Mouse (Mus musculus): Measurements from ENCODE around the gene Cyp11a1. TPM values are rescaled to one million over a fixed set of nuclear protein-coding genes. Genes with fewer than 3 reads are reported as not detected.
A peak's percentile ranks its signal among the peaks of the same experiment; 100 is the strongest.

The Cyp11a1 gene
- total RNA-seq, 1 experiment = 3.0 TPM

GRCm38 (mm10) chr9:57963998-57964395, 42.2 kb upstream of the Cyp11a1 start:
- DNase-seq (ENCODE audit: low read depth, low spot score) = no peak
- in situ Hi-C loops (cut with MboI; ENCODE audit: low sequenced_read_pairs in 2 of 2, unreplicated experiment in 2 of 2) = no loop called here
- H3K27ac ChIP-seq (ENCODE audit: insufficient read depth, low read depth, low read length, poor library complexity, severe bottlenecking) = no peak overlapping the region
- no peaks in the 10 kb centered on the region for H3K36me3 ChIP-seq (ENCODE audit: control insufficient read depth, insufficient read depth, low read length, poor library complexity, severe bottlenecking)
- H3K9me3 ChIP-seq (ENCODE audit: control insufficient read depth, insufficient read depth, low read depth, low read length) = no peaks in the 10 kb centered on the region
- no peak overlapping the region for H3K4me3 ChIP-seq (ENCODE audit: insufficient read depth in 1 of 2, low read depth in 1 of 2, low read length in 2 of 2, poor library complexity in 1 of 2, severe bottlenecking in 1 of 2)
- peaks cover 2% of the 10 kb centered on the region in 2 experiments; a peak in 2 of 4 replicates for H3K4me1 ChIP-seq (ENCODE audit: control insufficient read depth in 2 of 2, insufficient read depth in 2 of 2, low read length in 2 of 2, poor library complexity in 1 of 2)
- no peak overlapping the region for H3K9ac ChIP-seq (ENCODE audit: insufficient read depth, low read depth, low read length, poor library complexity, severe bottlenecking)
- TF ChIP-seq ZNF384 (IDR thresholded peaks at IDR 0.05; ENCODE audit: low read depth, low read length) (no peak), ZC3H11A (IDR thresholded peaks at IDR 0.05; ENCODE audit: borderline replicate concordance, low read depth, low read length) (no peak), CHD2 (IDR thresholded peaks at IDR 0.05; ENCODE audit: low read depth, low read length) (no peak), MAFK (IDR thresholded peaks at IDR 0.05; ENCODE audit: insufficient read depth, low read depth, low read length) (no peak)

DNA sequence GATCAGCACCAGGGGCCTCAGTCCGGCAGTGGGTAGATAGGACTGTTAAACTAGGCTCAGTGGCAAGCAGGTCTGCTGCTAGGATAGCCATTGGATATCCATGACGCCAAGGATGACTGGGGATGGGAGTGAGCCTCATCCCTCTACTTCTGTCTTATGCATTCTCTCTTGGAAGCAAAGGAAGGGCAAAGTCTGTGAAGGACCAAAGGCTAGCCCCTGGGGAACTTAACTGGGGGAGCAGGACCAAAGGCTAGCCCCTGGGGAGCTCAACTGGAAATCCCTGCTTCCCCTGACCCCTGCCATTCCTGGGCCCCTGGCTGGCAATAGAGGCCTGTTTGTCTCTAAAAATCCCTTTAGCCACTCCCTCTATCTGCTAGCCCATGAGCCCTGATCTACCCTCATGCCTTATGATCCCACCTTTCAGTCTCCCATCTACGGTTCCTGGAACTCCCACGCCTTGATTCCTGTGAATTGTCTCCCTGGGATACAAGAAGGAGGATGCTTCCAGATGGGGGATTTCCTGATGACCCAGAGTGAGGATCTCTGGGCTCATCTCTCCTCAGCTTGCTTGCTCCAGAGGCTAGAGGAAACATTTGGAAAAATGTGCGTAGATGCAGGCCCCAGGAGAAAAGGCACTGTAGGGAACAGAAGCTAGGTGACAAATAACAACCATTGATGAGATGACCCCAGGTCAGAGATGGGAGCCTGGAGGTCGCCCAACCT, 41.5 kb upstream of the Cyp11a1 start:
- H3K27ac ChIP-seq (ENCODE audit: insufficient read depth, low read depth, low read length, poor library complexity, severe bottlenecking) = no peak overlapping the region
- no peaks in the 10 kb centered on the region for H3K9me3 ChIP-seq (ENCODE audit: control insufficient read depth, insufficient read depth, low read depth, low read length)
- no peak for DNase-seq (ENCODE audit: low read depth, low spot score)
- no peak overlapping the region for H3K9ac ChIP-seq (ENCODE audit: insufficient read depth, low read depth, low read length, poor library complexity, severe bottlenecking)
- in situ Hi-C loops (cut with MboI; ENCODE audit: low sequenced_read_pairs in 2 of 2, unreplicated experiment in 2 of 2) = no loop called here
- no peaks in the 10 kb centered on the region for H3K36me3 ChIP-seq (ENCODE audit: control insufficient read depth, insufficient read depth, low read length, poor library complexity, severe bottlenecking)
- H3K4me1 ChIP-seq (ENCODE audit: control insufficient read depth in 2 of 2, insufficient read depth in 2 of 2, low read length in 2 of 2, poor library complexity in 1 of 2) = peaks cover 2 to 3% of the 10 kb centered on the region in 2 experiments; a peak in 2 of 4 replicates
- H3K4me3 ChIP-seq (ENCODE audit: insufficient read depth in 1 of 2, low read depth in 1 of 2, low read length in 2 of 2, poor library complexity in 1 of 2, severe bottlenecking in 1 of 2) = no peak overlapping the region
- TF ChIP-seq CHD2 (IDR thresholded peaks at IDR 0.05; ENCODE audit: low read depth, low read length) (no peak), MAFK (IDR thresholded peaks at IDR 0.05; ENCODE audit: insufficient read depth, low read depth, low read length) (no peak), ZC3H11A (IDR thresholded peaks at IDR 0.05; ENCODE audit: borderline replicate concordance, low read depth, low read length) (no peak), ZNF384 (IDR thresholded peaks at IDR 0.05; ENCODE audit: low read depth, low read length) (no peak), HCFC1 (IDR thresholded peaks at IDR 0.05; ENCODE audit: borderline replicate concordance, insufficient read depth, low read length) (no peak)

GRCm38 (mm10) chr9:57965281-57966185, 40.7 kb upstream of the Cyp11a1 start:
- no peak overlapping the region for H3K9ac ChIP-seq (ENCODE audit: insufficient read depth, low read depth, low read length, poor library complexity, severe bottlenecking)
- in situ Hi-C loops (cut with MboI; ENCODE audit: low sequenced_read_pairs in 2 of 2, unreplicated experiment in 2 of 2) = no loop called here
- no peak for TF ChIP-seq MAFK (IDR thresholded peaks at IDR 0.05; ENCODE audit: insufficient read depth, low read depth, low read length)
- TF ChIP-seq CHD2 (IDR thresholded peaks at IDR 0.05; ENCODE audit: low read depth, low read length) = no peak
- TF ChIP-seq HCFC1 (IDR thresholded peaks at IDR 0.05; ENCODE audit: borderline replicate concordance, insufficient read depth, low read length) = no peak
- no peak for TF ChIP-seq ZC3H11A (IDR thresholded peaks at IDR 0.05; ENCODE audit: borderline replicate concordance, low read depth, low read length)
- no peak for TF ChIP-seq ZNF384 (IDR thresholded peaks at IDR 0.05; ENCODE audit: low read depth, low read length)
- DNase-seq (ENCODE audit: low read depth, low spot score) = no peak
- H3K9me3 ChIP-seq (ENCODE audit: control insufficient read depth, insufficient read depth, low read depth, low read length) = no peaks in the 10 kb centered on the region
- no peak overlapping the region for H3K4me3 ChIP-seq (ENCODE audit: insufficient read depth in 1 of 2, low read depth in 1 of 2, low read length in 2 of 2, poor library complexity in 1 of 2, severe bottlenecking in 1 of 2)
- H3K36me3 ChIP-seq (ENCODE audit: control insufficient read depth, insufficient read depth, low read length, poor library complexity, severe bottlenecking) = no peaks in the 10 kb centered on the region
- H3K4me1 ChIP-seq (ENCODE audit: control insufficient read depth in 2 of 2, insufficient read depth in 2 of 2, low read length in 2 of 2, poor library complexity in 1 of 2) = peaks cover 2 to 3% of the 10 kb centered on the region in 2 experiments; a peak in 2 of 4 replicates
- H3K27ac ChIP-seq (ENCODE audit: insufficient read depth, low read depth, low read length, poor library complexity, severe bottlenecking) = no peak overlapping the region

GRCm38 (mm10) chr9:57967237-57967960, 38.8 kb upstream of the Cyp11a1 start:
- H3K4me3 ChIP-seq (ENCODE audit: insufficient read depth in 1 of 2, low read depth in 1 of 2, low read length in 2 of 2, poor library complexity in 1 of 2, severe bottlenecking in 1 of 2) = peak overlapping the region in 1 of 2 experiments; percentile 1; a peak in 1 of 4 replicates
- TF ChIP-seq ZC3H11A (IDR thresholded peaks at IDR 0.05; ENCODE audit: borderline replicate concordance, low read depth, low read length) (no peak), MAFK (IDR thresholded peaks at IDR 0.05; ENCODE audit: insufficient read depth, low read depth, low read length) (peak; percentile 65)
- in situ Hi-C loops (cut with MboI; ENCODE audit: low sequenced_read_pairs in 2 of 2, unreplicated experiment in 2 of 2) = no loop called here
- H3K9ac ChIP-seq (ENCODE audit: insufficient read depth, low read depth, low read length, poor library complexity, severe bottlenecking) = no peak overlapping the region
- H3K36me3 ChIP-seq (ENCODE audit: control insufficient read depth, insufficient read depth, low read length, poor library complexity, severe bottlenecking) = no peaks in the 10 kb centered on the region
- peak; percentile 17 for DNase-seq (ENCODE audit: low read depth, low spot score)
- H3K27ac ChIP-seq (ENCODE audit: insufficient read depth, low read depth, low read length, poor library complexity, severe bottlenecking) = no peak overlapping the region
- H3K9me3 ChIP-seq (ENCODE audit: control insufficient read depth, insufficient read depth, low read depth, low read length) = no peaks in the 10 kb centered on the region
- H3K4me1 ChIP-seq (ENCODE audit: control insufficient read depth in 2 of 2, insufficient read depth in 2 of 2, low read length in 2 of 2, poor library complexity in 1 of 2) = peaks cover 2 to 3% of the 10 kb centered on the region in 2 experiments; a peak in 1 of 4 replicates

Data from ES-E14 (cell line).